Mouse (Mus musculus): ENCODE measurements at regions not wholly inside any gene's neighbourhood (a gene's known extent, or its start where the extent isn't known, plus 50 kb on each side); places are given as distances from the start of the nearest gene placed in this dataset.
"Not testable (repeated sequence)": the region's sequence is repeated elsewhere in the genome, so short reads cannot be mapped to it uniquely, and the experiment has no call there.

- not testable (repeated sequence) for H3K27me3 ChIP-seq; ATAC-seq (ENCODE audit: low read depth); H3K27ac ChIP-seq (replicated peaks)
Measured at GRCm38 (mm10) chrX:75734628-75735302, 140.2 kb downstream of the Pls3 start.

GRCm38 (mm10) chrX:75733651-75734050, 141.3 kb downstream of the Pls3 start:
- ATAC-seq (ENCODE audit: low read depth): not testable (repeated sequence)

More at GRCm38 (mm10) chrX:75734628-75735302, 140.2 kb downstream of the Pls3 start:
- H3K4me3 ChIP-seq; H3K4me1 ChIP-seq (replicated peaks); H3K36me3 ChIP-seq; H3K9me3 ChIP-seq; H3K9ac ChIP-seq; H3K4me2 ChIP-seq: not testable (repeated sequence)
- 63% methylated on average over 13 of the region's 13 CpGs for WGBS

GRCm38 (mm10) chrX:75729791-75730190, 145.2 kb downstream of the Pls3 start:
- H3K9ac ChIP-seq; H3K27me3 ChIP-seq; H3K27ac ChIP-seq (replicated peaks); H3K9me3 ChIP-seq; H3K4me1 ChIP-seq (replicated peaks); H3K4me3 ChIP-seq; H3K4me2 ChIP-seq; H3K36me3 ChIP-seq; ATAC-seq (ENCODE audit: low read depth): not testable (repeated sequence)
- WGBS: 56% methylated on average over 12 of the region's 12 CpGs

More at GRCm38 (mm10) chrX:75733651-75734050, 141.3 kb downstream of the Pls3 start:
- not testable (repeated sequence) for H3K4me1 ChIP-seq (replicated peaks); H3K27me3 ChIP-seq; H3K9me3 ChIP-seq; H3K4me2 ChIP-seq; H3K4me3 ChIP-seq; H3K9ac ChIP-seq; H3K27ac ChIP-seq (replicated peaks); H3K36me3 ChIP-seq
- 68% methylated on average over 11 of the region's 11 CpGs for WGBS

GRCm38 (mm10) chrX:75728507-75728906, 146.5 kb downstream of the Pls3 start:
- no peak overlapping the region for H3K27ac ChIP-seq (replicated peaks)
- H3K4me1 ChIP-seq (replicated peaks): no peaks in the 10 kb centered on the region
- H3K9ac ChIP-seq: no peak overlapping the region
- WGBS: 91% methylated on average over 4 of the region's 4 CpGs
- no peaks in the 10 kb centered on the region for H3K9me3 ChIP-seq
- no peak overlapping the region for H3K4me2 ChIP-seq
- H3K36me3 ChIP-seq: peaks cover 10% of the 10 kb centered on the region
- H3K27me3 ChIP-seq: no peaks in the 10 kb centered on the region
- H3K4me3 ChIP-seq: no peak overlapping the region
- no peak for ATAC-seq (ENCODE audit: low read depth)

GRCm38 (mm10) chrX:75723542-75723941, 145.5 kb upstream of the Rab39b start:
- H3K27me3 ChIP-seq; H3K9ac ChIP-seq; H3K4me3 ChIP-seq; H3K4me1 ChIP-seq (replicated peaks); H3K27ac ChIP-seq (replicated peaks); ATAC-seq (ENCODE audit: low read depth); H3K9me3 ChIP-seq: not testable (repeated sequence)
- H3K4me2 ChIP-seq: peak overlapping the region; percentile 13; the same call in 1 of the 2 replicates
- H3K36me3 ChIP-seq: peaks cover 10% of the 10 kb centered on the region
- 64% methylated on average over 29 of the region's 39 CpGs for WGBS

GRCm38 (mm10) chrX:75699949-75700348, 121.9 kb upstream of the Rab39b start:
- no peak overlapping the region for H3K4me3 ChIP-seq
- no peaks in the 10 kb centered on the region for H3K4me1 ChIP-seq (replicated peaks)
- no peak overlapping the region for H3K27ac ChIP-seq (replicated peaks)
- 40% methylated on average over 1 of the region's 1 CpGs for WGBS
- no peaks in the 10 kb centered on the region for H3K27me3 ChIP-seq
- H3K9ac ChIP-seq: no peak overlapping the region
- H3K4me2 ChIP-seq: no peak overlapping the region
- no peak for ATAC-seq (ENCODE audit: low read depth)
- no peaks in the 10 kb centered on the region for H3K36me3 ChIP-seq
- H3K9me3 ChIP-seq: no peaks in the 10 kb centered on the region

- H3K27me3 ChIP-seq; ATAC-seq (ENCODE audit: low read depth); H3K36me3 ChIP-seq; H3K4me3 ChIP-seq; H3K4me1 ChIP-seq (replicated peaks); H3K9ac ChIP-seq; H3K4me2 ChIP-seq; H3K27ac ChIP-seq (replicated peaks); H3K9me3 ChIP-seq: not testable (repeated sequence)
- WGBS: 96% methylated on average over 8 of the region's 8 CpGs
Measured at GRCm38 (mm10) chrX:75675271-75675670, 97.2 kb upstream of the Rab39b start.

GRCm38 (mm10) chrX:75673920-75674665, 96.1 kb upstream of the Rab39b start:
- H3K27me3 ChIP-seq: no peaks in the 10 kb centered on the region
- 9% methylated on average over 23 of the region's 23 CpGs for WGBS
- H3K9ac ChIP-seq: no peak overlapping the region
- peak; percentile 97 for ATAC-seq (ENCODE audit: low read depth)
- peak overlapping the region; percentile 40 for H3K4me2 ChIP-seq
- H3K27ac ChIP-seq (replicated peaks): no peak overlapping the region
- H3K9me3 ChIP-seq: 0 out of 2 replicates have a peak, but pooled peaks cover 2% of the 10 kb centered on the region
- no peaks in the 10 kb centered on the region for H3K36me3 ChIP-seq
- H3K4me1 ChIP-seq (replicated peaks): no peaks in the 10 kb centered on the region
- peak overlapping the region; percentile 30 for H3K4me3 ChIP-seq

- H3K4me3 ChIP-seq: peak overlapping the region; percentile 22; the same call in 1 of the 2 replicates
- H3K9ac ChIP-seq: peak overlapping the region; percentile 38; the same call in 1 of the 2 replicates
- 0 out of 2 replicates have a peak, but pooled peaks cover 2% of the 10 kb centered on the region for H3K9me3 ChIP-seq
- peak; percentile 77 for ATAC-seq (ENCODE audit: low read depth)
- H3K36me3 ChIP-seq: no peaks in the 10 kb centered on the region
- H3K4me1 ChIP-seq (replicated peaks): no peaks in the 10 kb centered on the region
- peak overlapping the region; percentile 40 for H3K4me2 ChIP-seq
- 49% methylated on average over 13 of the region's 13 CpGs for WGBS
- H3K27me3 ChIP-seq: no peaks in the 10 kb centered on the region
- H3K27ac ChIP-seq (replicated peaks): no peak overlapping the region
Measured at GRCm38 (mm10) chrX:75673586-75673919, 95.5 kb upstream of the Rab39b start.

GRCm38 (mm10) chrX:75672976-75673375, 94.9 kb upstream of the Rab39b start:
- Histone ChIP-seq H3K9me3 (0 out of 2 replicates have a peak, but pooled peaks cover 2% of the 10 kb centered on the region), H3K9ac (peak overlapping the region; percentile 38; the same call in 1 of the 2 replicates), H3K27ac (replicated peaks) (no peak overlapping the region), H3K4me1 (replicated peaks) (no peaks in the 10 kb centered on the region), H3K27me3 (no peaks in the 10 kb centered on the region), H3K36me3 (no peaks in the 10 kb centered on the region), H3K4me3 (peak overlapping the region; percentile 22; the same call in 1 of the 2 replicates), H3K4me2 (peak overlapping the region; percentile 40)
- peak; percentile 0 for ATAC-seq (ENCODE audit: low read depth)
- 90% methylated on average over 13 of the region's 13 CpGs for WGBS

GRCm38 (mm10) chrX:75667636-75668035, 89.6 kb upstream of the Rab39b start:
- Histone ChIP-seq H3K4me1 (replicated peaks) (no peaks in the 10 kb centered on the region), H3K9me3 (0 out of 2 replicates have a peak, but pooled peaks cover under 1% of the 10 kb centered on the region), H3K36me3 (no peaks in the 10 kb centered on the region), H3K4me3 (no peak overlapping the region), H3K27ac (replicated peaks) (no peak overlapping the region), H3K4me2 (no peak overlapping the region), H3K27me3 (no peaks in the 10 kb centered on the region), H3K9ac (no peak overlapping the region)
- 93% methylated on average over 4 of the region's 4 CpGs for WGBS
- ATAC-seq (ENCODE audit: low read depth): no peak

- no peak overlapping the region for H3K9ac ChIP-seq
- ATAC-seq (ENCODE audit: low read depth): no peak
- no peaks in the 10 kb centered on the region for H3K27me3 ChIP-seq
- no peaks in the 10 kb centered on the region for H3K4me1 ChIP-seq (replicated peaks)
- H3K27ac ChIP-seq (replicated peaks): no peak overlapping the region
- WGBS: 87% methylated on average over 7 of the region's 7 CpGs
- no peaks in the 10 kb centered on the region for H3K36me3 ChIP-seq
- H3K4me3 ChIP-seq: no peak overlapping the region
- H3K9me3 ChIP-seq: no peaks in the 10 kb centered on the region
- no peak overlapping the region for H3K4me2 ChIP-seq
Measured at GRCm38 (mm10) chrX:75643402-75643801, 65.4 kb upstream of the Rab39b start.

Data from neural tube, embryonic 13.5 days (tissue).